Mouse (Mus musculus): ENCODE measurements around the gene Tmc1. TPM values are rescaled to one million over a fixed set of nuclear protein-coding genes. Genes with fewer than 3 reads are reported as not detected.

The Tmc1 gene
- polyA plus RNA-seq, 1 experiment = not detected

DNA sequence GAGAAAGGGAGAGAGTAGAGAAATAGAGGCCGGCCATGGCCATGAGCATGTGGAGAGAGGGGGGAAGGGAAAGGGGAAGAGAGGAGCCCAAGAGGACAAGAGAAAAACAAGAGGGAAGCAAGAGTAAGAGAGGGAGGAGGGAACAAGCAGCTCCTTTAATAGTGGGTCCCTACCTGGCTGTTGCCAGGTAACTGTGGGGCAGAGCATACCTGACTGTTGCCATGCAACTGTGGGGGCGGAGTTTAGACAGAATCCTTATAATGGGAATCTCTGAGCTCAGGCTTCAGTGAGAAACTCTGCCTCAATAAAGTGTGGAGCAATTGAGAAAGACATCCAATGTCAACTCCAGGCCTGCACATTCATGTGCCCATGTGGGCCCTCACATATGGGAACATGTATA lies 38.9 kb downstream of the Tmc1 start:
- H3K27ac ChIP-seq (ENCODE audit: insufficient read depth, low read depth, low read length) = no peak overlapping the region
- H3K4me3 ChIP-seq (ENCODE audit: insufficient read depth, low read length) = no peak overlapping the region
- no peaks in the 10 kb centered on the region for H3K4me1 ChIP-seq (ENCODE audit: control insufficient read depth, insufficient read depth, low read length)
- TF ChIP-seq POLR2A (IDR thresholded peaks at IDR 0.05; ENCODE audit: borderline replicate concordance, low read depth, low read length) (no peak), CTCF (IDR thresholded peaks at IDR 0.05; ENCODE audit: low read depth, low read length) (no peak)

DNA sequence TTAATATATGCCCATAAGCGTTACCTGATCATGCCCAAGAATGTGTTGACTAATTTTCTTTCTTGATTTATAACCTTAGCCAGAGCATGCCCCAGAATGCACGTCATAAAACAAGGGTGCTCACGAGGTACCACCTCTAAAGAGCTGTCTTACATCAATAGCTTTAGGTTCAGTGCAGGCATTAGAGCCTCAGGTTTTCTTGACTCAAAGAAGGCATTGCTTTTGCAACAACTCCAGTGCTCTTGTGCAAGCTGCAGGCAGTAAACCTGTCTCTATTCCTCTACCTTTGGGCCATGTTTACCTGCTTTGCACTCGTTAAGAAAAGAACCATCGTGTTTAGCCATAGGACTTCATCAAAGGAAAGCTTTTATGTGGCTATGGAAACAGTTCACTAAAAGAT lies 43.6 kb downstream of the Tmc1 start:
- no peak overlapping the region for H3K4me3 ChIP-seq (ENCODE audit: insufficient read depth, low read length)
- H3K27ac ChIP-seq (ENCODE audit: insufficient read depth, low read depth, low read length) = no peak overlapping the region
- TF ChIP-seq POLR2A (IDR thresholded peaks at IDR 0.05; ENCODE audit: borderline replicate concordance, low read depth, low read length) = no peak
- no peak for TF ChIP-seq CTCF (IDR thresholded peaks at IDR 0.05; ENCODE audit: low read depth, low read length)
- H3K4me1 ChIP-seq (ENCODE audit: control insufficient read depth, insufficient read depth, low read length) = no peaks in the 10 kb centered on the region

DNA sequence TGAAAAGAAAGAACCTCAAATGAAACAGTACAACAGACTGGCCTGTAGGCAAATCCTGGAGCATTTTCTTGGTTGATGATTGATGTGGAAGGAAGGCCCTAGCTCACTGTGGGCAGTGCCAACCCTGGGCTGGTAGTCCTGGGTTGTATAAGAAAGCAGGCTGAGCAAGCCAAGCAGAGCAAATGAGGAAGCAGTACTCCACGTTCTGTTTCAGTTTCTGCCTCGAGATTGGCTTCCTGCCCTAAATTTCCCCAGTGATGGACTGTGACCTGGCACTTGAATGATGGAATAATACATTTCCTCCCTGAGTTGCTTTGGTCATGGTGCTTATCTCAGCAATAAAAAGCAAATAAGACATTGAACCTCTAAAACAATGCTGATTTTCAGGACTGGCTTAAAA lies 72.8 kb downstream of the Tmc1 start:
- H3K27ac ChIP-seq (ENCODE audit: insufficient read depth, low read depth, low read length) = no peak overlapping the region
- no peak for TF ChIP-seq CTCF (IDR thresholded peaks at IDR 0.05; ENCODE audit: low read depth, low read length)
- TF ChIP-seq POLR2A (IDR thresholded peaks at IDR 0.05; ENCODE audit: borderline replicate concordance, low read depth, low read length) = no peak
- no peaks in the 10 kb centered on the region for H3K4me1 ChIP-seq (ENCODE audit: control insufficient read depth, insufficient read depth, low read length)
- no peak overlapping the region for H3K4me3 ChIP-seq (ENCODE audit: insufficient read depth, low read length)

DNA sequence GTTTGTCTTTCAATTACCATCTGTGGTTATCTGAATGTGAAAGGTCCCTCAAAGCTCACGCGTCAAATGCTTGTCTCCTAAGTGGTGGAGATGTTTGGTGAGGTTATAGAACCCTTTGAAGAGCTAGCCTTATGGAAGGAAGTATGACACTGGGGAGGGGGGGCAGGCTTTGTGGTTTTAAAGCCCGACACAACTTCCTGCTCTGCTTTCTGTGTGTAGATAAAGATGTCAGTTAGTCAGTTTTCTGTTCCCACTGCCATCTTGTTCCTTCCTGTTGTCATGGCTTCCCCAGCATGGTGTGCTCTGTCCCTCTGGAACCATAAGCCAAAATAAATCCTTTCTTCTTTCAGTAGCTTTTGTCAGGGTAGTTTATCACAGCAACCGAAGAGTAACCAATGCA lies 78.1 kb downstream of the Tmc1 start:
- Histone ChIP-seq H3K4me3 (ENCODE audit: insufficient read depth, low read length) (no peak overlapping the region), H3K27ac (ENCODE audit: insufficient read depth, low read depth, low read length) (no peak overlapping the region), H3K4me1 (ENCODE audit: control insufficient read depth, insufficient read depth, low read length) (no peaks in the 10 kb centered on the region)
- TF ChIP-seq POLR2A (IDR thresholded peaks at IDR 0.05; ENCODE audit: borderline replicate concordance, low read depth, low read length) = no peak
- TF ChIP-seq CTCF (IDR thresholded peaks at IDR 0.05; ENCODE audit: low read depth, low read length) = no peak

DNA sequence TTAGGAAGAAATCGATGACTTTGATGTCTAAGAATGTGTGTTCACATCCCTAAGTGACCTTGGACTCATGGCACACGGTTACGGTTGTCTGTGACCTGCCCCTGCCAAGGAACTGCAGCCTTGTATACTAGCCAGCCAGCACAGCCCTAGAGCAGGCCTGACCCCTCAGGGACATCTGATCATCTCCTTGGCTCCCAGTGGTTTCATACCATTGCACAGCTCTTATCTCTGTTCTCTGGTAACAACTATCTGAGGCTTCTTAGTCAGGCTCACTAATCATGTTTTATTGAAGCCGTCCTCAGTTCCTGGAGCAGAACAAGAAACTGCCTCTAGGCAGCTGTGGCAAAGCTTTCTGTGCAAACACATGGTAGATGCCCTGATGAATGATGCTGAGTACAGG lies 92.2 kb downstream of the Tmc1 start:
- no peak overlapping the region for H3K4me3 ChIP-seq (ENCODE audit: insufficient read depth, low read length)
- no peaks in the 10 kb centered on the region for H3K4me1 ChIP-seq (ENCODE audit: control insufficient read depth, insufficient read depth, low read length)
- TF ChIP-seq CTCF (IDR thresholded peaks at IDR 0.05; ENCODE audit: low read depth, low read length) (no peak), POLR2A (IDR thresholded peaks at IDR 0.05; ENCODE audit: borderline replicate concordance, low read depth, low read length) (no peak)
- no peak overlapping the region for H3K27ac ChIP-seq (ENCODE audit: insufficient read depth, low read depth, low read length)

DNA sequence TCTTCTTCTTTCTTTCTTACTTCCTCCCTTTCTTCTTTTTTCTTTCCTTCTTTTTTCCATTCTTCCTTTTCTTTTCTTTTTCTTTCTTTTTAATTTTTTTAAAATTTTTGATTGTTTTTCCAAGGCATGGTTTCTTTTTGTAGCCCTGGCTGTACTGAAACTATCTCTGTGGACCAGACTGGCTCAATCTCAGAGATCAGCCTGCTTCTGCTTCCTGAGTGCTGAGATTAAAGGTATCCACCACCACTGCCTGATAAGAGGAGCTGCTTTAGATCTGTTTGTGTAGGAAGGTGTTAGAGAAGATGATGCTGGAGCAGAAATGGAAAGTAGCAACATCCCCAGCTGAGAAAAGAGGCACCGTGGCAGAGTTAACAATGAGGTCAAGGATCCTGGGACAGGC lies 93.7 kb downstream of the Tmc1 start:
- TF ChIP-seq CTCF (IDR thresholded peaks at IDR 0.05; ENCODE audit: low read depth, low read length) = no peak
- no peak for TF ChIP-seq POLR2A (IDR thresholded peaks at IDR 0.05; ENCODE audit: borderline replicate concordance, low read depth, low read length)
- no peak overlapping the region for H3K27ac ChIP-seq (ENCODE audit: insufficient read depth, low read depth, low read length)
- no peak overlapping the region for H3K4me3 ChIP-seq (ENCODE audit: insufficient read depth, low read length)
- H3K4me1 ChIP-seq (ENCODE audit: control insufficient read depth, insufficient read depth, low read length) = no peaks in the 10 kb centered on the region

DNA sequence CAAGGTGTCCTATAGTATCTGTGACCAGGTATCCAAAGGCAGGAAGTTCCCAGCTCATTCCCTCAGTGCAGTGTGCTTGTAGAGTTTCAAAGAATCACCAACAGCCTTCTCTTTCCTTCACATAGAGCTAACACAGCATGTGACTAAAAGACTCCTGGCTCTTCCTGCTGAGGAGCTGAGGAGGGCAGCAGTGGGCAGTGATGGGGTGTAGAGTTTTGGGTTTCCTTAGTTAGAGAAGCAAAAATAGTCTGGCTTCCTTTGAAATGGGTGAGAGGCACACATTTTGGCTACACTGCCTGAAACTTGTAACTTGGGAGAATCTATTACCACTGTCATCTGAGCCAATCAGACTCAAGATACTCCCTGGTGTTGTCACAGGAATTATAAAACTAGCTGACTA lies 96.2 kb downstream of the Tmc1 start:
- Histone ChIP-seq H3K4me1 (ENCODE audit: control insufficient read depth, insufficient read depth, low read length) (no peaks in the 10 kb centered on the region), H3K4me3 (ENCODE audit: insufficient read depth, low read length) (no peak overlapping the region), H3K27ac (ENCODE audit: insufficient read depth, low read depth, low read length) (no peak overlapping the region)
- TF ChIP-seq CTCF (IDR thresholded peaks at IDR 0.05; ENCODE audit: low read depth, low read length) (no peak), POLR2A (IDR thresholded peaks at IDR 0.05; ENCODE audit: borderline replicate concordance, low read depth, low read length) (no peak)

DNA sequence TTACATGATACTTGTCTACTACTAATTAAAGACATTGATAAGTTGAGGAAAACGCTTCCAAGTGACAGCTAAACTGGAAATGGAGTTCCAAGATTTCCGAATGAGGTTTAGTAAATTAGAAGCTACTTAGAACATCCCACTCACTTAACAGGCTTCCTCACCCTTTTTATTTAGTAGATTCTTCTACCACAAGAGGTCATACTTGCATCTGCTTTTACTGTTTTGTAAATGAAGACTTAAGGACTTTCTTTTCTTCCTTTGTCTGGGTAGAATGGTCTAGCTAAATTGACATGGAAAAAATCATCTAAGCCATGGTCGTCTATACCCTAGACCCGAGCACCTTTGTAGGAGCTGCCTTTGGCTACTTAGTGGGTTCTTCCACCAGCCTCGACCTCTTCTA lies 105.1 kb downstream of the Tmc1 start:
- no peak for TF ChIP-seq POLR2A (IDR thresholded peaks at IDR 0.05; ENCODE audit: borderline replicate concordance, low read depth, low read length)
- TF ChIP-seq CTCF (IDR thresholded peaks at IDR 0.05; ENCODE audit: low read depth, low read length) = no peak
- no peaks in the 10 kb centered on the region for H3K4me1 ChIP-seq (ENCODE audit: control insufficient read depth, insufficient read depth, low read length)
- H3K27ac ChIP-seq (ENCODE audit: insufficient read depth, low read depth, low read length) = no peak overlapping the region
- H3K4me3 ChIP-seq (ENCODE audit: insufficient read depth, low read length) = no peak overlapping the region

DNA sequence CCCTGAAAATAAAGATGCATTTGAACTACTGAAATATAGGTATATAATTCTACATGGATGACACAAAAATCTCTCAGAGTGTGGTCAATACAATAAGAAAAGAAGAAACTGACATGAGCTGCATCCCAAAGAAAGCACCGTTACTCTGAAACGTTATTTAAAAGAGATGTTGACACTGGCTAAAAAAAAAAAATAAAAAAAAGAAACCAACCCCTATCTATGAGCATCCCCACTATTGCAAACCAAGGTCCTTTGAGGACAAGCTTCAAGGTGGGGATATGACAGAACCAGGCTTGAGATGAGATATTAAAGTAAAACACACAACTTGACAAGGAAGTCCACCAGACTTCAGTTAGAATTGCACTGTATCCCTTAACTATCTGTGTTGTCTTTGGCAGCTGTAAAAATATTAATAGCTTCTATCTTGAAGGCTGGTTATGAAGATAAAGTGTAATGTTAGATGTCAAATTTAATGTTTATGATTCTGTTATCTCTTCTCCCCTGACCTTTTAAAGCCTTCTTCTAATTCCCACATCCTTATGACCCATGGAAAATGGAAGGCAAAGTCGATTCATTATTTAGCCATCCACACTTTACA lies 106.4 kb downstream of the Tmc1 start:
- TF ChIP-seq CTCF (IDR thresholded peaks at IDR 0.05; ENCODE audit: low read depth, low read length) = no peak
- TF ChIP-seq POLR2A (IDR thresholded peaks at IDR 0.05; ENCODE audit: borderline replicate concordance, low read depth, low read length) = no peak
- no peak overlapping the region for H3K4me3 ChIP-seq (ENCODE audit: insufficient read depth, low read length)

DNA sequence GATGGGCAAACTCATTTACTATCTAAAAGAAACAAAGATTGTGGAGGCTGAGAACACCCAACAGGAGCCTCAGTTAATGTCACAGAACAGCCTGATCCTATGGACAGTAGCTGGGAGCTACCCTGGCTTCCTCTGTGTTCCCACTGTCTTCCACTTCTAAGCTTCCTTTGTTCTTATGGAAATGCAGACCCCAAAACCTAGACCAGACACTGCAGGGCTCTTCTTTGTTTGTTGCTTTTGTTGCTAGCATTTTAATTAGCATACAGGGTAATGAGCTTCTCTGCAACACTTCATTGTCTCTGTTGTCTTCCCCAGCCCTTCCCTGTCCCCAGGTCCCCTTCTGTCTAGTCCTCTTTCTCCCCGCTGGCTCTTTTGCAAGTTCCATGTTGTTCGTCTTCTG lies 116.6 kb downstream of the Tmc1 start:
- no peaks in the 10 kb centered on the region for H3K4me1 ChIP-seq (ENCODE audit: control insufficient read depth, insufficient read depth, low read length)
- no peak for TF ChIP-seq CTCF (IDR thresholded peaks at IDR 0.05; ENCODE audit: low read depth, low read length)
- no peak overlapping the region for H3K27ac ChIP-seq (ENCODE audit: insufficient read depth, low read depth, low read length)
- H3K4me3 ChIP-seq (ENCODE audit: insufficient read depth, low read length) = no peak overlapping the region

More for the DNA sequence above, 106.4 kb downstream of the Tmc1 start:
- no peaks in the 10 kb centered on the region for H3K4me1 ChIP-seq (ENCODE audit: control insufficient read depth, insufficient read depth, low read length)
- H3K27ac ChIP-seq (ENCODE audit: insufficient read depth, low read depth, low read length) = no peak overlapping the region

Measured in bone marrow macrophage, adult 2 months (primary cell).